Mouse (Mus musculus): ENCODE measurements around the gene Pml.

- TF ChIP-seq POLR2A (IDR thresholded peaks at IDR 0.05; ENCODE audit: insufficient read depth, low read length) (no peak), CTCF (IDR thresholded peaks at IDR 0.05; ENCODE audit: low read depth, low read length) (no peak)
Measured at GRCm38 (mm10) chr9:58228777-58229466, 20.7 kb downstream of the Pml start.

Measured in ES-Bruce4 (cell line).